Mouse (Mus musculus) B cell, adult 62 days (primary cell): Measurements from ENCODE around the gene Olfr116. TPM values are rescaled to one million over a fixed set of nuclear protein-coding genes. Genes with fewer than 3 reads are reported as not detected.

Source experiments
- total RNA-seq: library from RNA; stranded (reverse); gene quantifications from 4 replicates; pipeline ENCODE4 v1.2.4, GENCODE M21; 2023

Gene Olfr116
- total RNA-seq: not detected in 4 replicates

GRCm38 (mm10) chr17:37627009-37627408, at the start of gene Olfr116, which contains the start of gene Olfr115:
Gene Olfr116 (minus strand): TSS chr17:37627199.
Gene Olfr115 (minus strand): TSS chr17:37627109.

DNA sequence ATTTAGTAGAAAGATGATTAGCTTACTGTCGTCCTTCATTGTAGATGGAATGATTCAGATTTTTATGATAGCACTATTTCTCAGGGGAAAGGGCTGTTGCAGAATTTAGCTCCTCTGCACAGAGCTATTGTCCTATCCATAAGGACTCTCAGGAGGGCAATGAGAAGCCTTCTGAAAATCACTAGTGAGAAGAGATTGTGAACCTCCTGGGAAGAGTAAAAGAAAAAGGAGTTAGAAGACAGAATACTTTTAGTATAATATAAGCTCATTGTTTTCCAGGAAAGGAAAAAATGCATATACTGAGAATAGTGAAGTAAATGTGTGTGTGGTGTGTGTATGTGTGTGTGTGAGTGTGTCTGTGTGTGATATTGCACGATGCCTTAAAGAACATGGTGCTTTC, 39.7 kb upstream of the Olfr116 start, which contains the start of gene Olfr118:
Olfr118 (plus strand) TSS at position 301 of the 400 bp plus-strand sequence.

DNA sequence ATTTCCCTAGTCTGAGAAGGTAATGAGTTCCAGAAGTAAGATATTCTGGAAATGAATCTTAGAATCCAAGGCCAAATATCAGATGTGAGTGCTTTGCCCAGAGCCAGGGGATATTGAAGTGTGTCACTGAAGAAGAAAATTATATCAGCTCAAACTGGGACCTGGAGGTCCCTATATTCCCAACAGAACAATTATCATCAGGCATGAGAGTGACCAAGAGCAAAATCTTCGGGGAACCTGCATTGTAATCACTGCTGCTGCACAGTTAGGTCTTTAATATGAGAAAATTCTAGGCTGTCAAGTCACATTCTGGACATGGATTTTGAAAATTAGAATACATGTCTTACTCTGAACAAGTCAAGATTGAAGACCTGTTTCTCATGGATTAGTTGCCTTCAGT, 36.7 kb upstream of the Olfr116 start, which contains the start of gene Olfr117:
Olfr117 (minus strand) TSS at position 101 of the 400 bp plus-strand sequence.

DNA sequence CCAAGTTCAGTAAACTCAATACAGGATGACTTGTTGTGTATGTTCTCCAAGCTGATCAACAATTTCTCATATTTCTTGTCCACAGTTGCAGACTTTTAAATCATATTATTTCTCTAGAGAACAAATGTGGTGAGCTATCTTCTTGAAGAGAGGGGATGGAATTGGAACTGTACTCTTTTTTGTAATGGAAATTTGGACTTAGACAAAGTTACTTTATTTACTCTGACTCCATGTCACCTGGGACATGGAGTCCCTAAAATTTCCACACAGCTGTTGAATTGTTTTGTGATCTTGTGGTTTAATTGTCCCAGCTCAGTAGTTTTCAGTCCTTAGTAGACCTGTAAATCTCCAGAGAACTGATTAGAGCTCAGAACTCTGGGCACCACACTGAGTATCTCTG, 34.4 kb downstream of the Olfr116 start, which contains the start of gene Olfr114:
Olfr114 (minus strand) TSS at position 101 of the 400 bp plus-strand sequence.

DNA sequence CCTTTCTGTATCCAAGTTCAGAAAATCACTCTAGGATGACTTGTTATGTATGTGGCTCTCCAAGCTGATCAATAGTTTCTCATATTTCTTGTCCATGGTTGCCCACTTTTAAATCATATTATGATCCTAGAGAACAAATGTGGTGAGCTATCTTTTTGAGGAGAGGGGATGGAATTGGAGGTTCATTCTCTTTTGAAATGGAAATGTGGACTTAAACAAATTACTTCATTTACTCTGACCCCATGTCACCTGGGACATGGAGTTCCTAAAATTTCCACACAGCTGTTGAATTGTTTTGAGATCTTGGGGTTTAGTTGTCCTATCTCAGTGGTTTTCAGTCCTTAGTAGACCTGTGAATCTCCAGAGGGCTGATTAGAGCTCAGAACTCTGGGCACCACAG, 49.4 kb downstream of the Olfr116 start, which contains the start of gene Olfr113:
Olfr113 (minus strand) TSS at position 101 of the 400 bp plus-strand sequence.

Other genes starting within 250 kb of the Olfr116 start
- gene Olfr105-ps, start 248.2 kb downstream of the Olfr116 start, total RNA-seq: not detected in 4 replicates
- not detected in 4 replicates for gene Olfr106-ps, start 236.8 kb downstream of the Olfr116 start, total RNA-seq
- 0.15 TPM in 1 of 4 replicates, not detected in the others for gene Olfr107, start 228.0 kb downstream of the Olfr116 start, total RNA-seq
- not detected in 4 replicates for gene Olfr108, start 181.7 kb downstream of the Olfr116 start, total RNA-seq
- gene Olfr109, start 168.3 kb downstream of the Olfr116 start, total RNA-seq: not detected in 4 replicates
- not detected in 4 replicates for gene H2-M2, start 143.6 kb downstream of the Olfr116 start, total RNA-seq
- not detected in 4 replicates for gene Olfr110, start 134.7 kb downstream of the Olfr116 start, total RNA-seq
- gene Olfr111, start 119.2 kb downstream of the Olfr116 start, total RNA-seq: not detected in 4 replicates
- gene Olfr112, start 57.7 kb downstream of the Olfr116 start, total RNA-seq: not detected in 4 replicates
- gene Olfr113, start 49.5 kb downstream of the Olfr116 start, total RNA-seq: not detected in 4 replicates
- gene Olfr114, start 34.5 kb downstream of the Olfr116 start, total RNA-seq: not detected in 4 replicates
- not detected in 4 replicates for gene Olfr115, start 90 bp downstream of the Olfr116 start, total RNA-seq
- gene Olfr117, start 36.6 kb upstream of the Olfr116 start, total RNA-seq: not detected in 4 replicates
- gene Olfr118, start 39.8 kb upstream of the Olfr116 start, total RNA-seq: not detected in 4 replicates
- not detected in 4 replicates for gene Olfr119, start 69.4 kb upstream of the Olfr116 start, total RNA-seq
- not detected in 4 replicates for gene Olfr120, start 94.6 kb upstream of the Olfr116 start, total RNA-seq
- gene Olfr121, start 121.7 kb upstream of the Olfr116 start, total RNA-seq: not detected in 4 replicates
- not detected in 4 replicates for gene Olfr122, start 141.4 kb upstream of the Olfr116 start, total RNA-seq
- not detected in 4 replicates for gene Olfr123, start 166.3 kb upstream of the Olfr116 start, total RNA-seq
- gene Olfr124, start 172.7 kb upstream of the Olfr116 start, total RNA-seq: not detected in 4 replicates
- not detected in 4 replicates for gene Olfr125, start 205.8 kb upstream of the Olfr116 start, total RNA-seq
- not detected in 4 replicates for gene Olfr126, start 220.3 kb upstream of the Olfr116 start, total RNA-seq